Mouse (Mus musculus) brain, embryonic 14.5 days (tissue): ENCODE measurements around the gene Mul1. TPM values are rescaled to one million over a fixed set of nuclear protein-coding genes. Genes with fewer than 3 reads are reported as not detected.

Experiments
- DNase-seq: peaks from one replicate; pipeline ENCODE4 v3.0.0-alpha.2; 2011; ENCODE audit warnings: low read depth
- CTCF ChIP-seq: fragments of 200-500 bp; IDR thresholded peaks from 2 replicates; pipeline ENCODE4 v1.5.1; 2012; ENCODE audit warnings: inconsistent platforms, mild to moderate bottlenecking, moderate library complexity, borderline replicate concordance; ENCODE audit not compliant: insufficient read depth, insufficient read length; ENCODE audit errors: extremely low read depth
- POLR2A ChIP-seq: fragments of 200-500 bp; IDR thresholded peaks from 2 replicates; pipeline ENCODE4 v1.6.1; 2012; ENCODE audit warnings: mild to moderate bottlenecking, inconsistent platforms, borderline replicate concordance; ENCODE audit not compliant: poor library complexity, insufficient read depth, insufficient read length, severe bottlenecking; ENCODE audit errors: extremely low read depth
- polyA plus RNA-seq: library from polyadenylated mRNA; depleted of rRNA; stranded (reverse); fragments of >200 nt; gene quantifications from 2 replicates; pipeline ENCODE4 v1.2.3, GENCODE M21; 2012; rRNA removed

Gene Mul1
- polyA plus RNA-seq, 1 experiment: 19.6 TPM

GRCm38 (mm10) chr4:138467451-138467850 lies 33.0 kb downstream of the Mul1 start:
- TF ChIP-seq POLR2A: no peak
- no peak for TF ChIP-seq CTCF
- DNase-seq: no peak

DNA sequence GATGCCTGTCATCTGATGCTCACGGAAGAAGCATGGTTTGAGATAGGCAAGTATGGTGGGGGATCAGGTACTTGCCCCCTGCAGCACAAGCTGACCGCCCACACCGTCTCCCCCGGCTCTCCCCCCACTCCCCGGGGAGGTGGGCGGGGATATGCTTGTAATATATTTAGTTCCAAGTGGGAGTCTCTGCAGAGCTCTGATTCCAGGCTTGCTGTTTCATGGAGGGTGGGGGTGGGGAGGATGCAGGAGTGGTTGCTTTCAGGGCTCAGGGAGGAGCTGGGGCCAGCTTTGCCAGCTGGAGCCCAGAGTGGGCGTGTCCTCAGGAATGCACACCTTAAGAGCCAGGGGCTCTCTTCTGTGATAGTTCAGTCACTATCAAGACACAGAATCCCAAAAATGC lies 34.6 kb downstream of the Mul1 start:
- TF ChIP-seq CTCF (no peak), POLR2A (no peak)
- DNase-seq: peak; percentile 19

DNA sequence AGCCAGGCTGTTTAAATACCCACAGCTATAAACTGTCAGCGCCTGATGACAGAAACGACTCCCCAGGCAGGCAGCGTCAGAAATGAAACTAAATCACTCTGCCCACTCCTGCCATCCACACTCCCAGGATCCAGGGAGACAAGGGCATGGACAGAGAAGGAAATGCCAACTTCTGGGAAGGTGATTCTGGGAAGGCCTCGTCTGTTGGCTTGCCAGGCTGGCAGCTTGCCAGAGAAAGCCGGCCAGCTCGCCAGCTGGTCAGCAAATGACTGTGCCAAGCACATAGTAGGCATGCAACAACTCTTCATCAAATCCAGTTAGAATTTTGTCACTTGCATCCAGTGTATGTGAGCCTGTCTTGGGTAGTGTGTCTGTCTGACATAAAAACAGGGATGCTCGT lies 36.8 kb downstream of the Mul1 start:
- peak; percentile 19 for DNase-seq
- TF ChIP-seq CTCF: no peak
- TF ChIP-seq POLR2A: no peak

- no peak for DNase-seq
- TF ChIP-seq CTCF (no peak), POLR2A (no peak)
Observed at GRCm38 (mm10) chr4:138479595-138479994, 45.1 kb downstream of the Mul1 start.

DNA sequence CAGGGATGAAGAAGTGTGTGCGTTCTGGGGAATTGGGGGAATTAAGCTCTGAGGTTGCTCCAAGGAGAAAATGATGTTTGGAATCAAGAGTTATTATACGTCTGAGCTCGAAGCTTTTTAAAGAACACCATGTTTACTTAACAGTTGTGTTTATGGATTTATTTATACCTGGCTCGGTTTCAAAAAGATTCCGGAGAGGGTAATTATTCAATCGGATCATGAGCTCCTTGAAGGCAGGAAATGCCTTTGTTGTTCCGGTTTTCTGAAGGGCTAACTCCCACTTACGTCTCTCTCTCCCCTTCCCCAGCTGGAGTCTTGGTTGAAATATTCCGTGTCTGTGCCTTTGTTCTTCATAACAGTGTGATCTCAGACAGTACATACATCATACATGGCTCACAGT lies 46.5 kb downstream of the Mul1 start:
- no peak for DNase-seq

DNA sequence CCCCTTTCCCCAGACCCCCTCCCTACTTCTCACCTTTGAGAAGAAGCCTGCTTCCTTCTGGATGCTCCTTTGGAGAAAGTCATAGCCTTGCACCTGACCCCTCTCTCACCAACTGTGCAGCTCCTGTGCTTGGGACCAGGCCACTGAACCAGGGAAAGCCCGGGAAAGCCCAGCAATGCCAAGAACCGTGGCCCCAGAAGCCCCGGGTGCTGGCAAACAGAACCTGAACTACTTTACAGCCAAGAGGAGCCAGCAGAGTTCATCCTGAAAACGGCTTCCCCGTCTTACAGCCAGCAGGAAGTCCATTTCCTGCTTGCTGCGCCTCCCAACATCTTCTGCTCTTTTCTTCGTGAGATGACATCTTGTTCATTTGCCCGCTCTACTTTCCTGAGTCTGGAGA lies 48.2 kb downstream of the Mul1 start:
- no peak for TF ChIP-seq POLR2A
- no peak for TF ChIP-seq CTCF
- DNase-seq: no peak

More for the DNA sequence above, 46.5 kb downstream of the Mul1 start:
- TF ChIP-seq CTCF: no peak
- no peak for TF ChIP-seq POLR2A

- DNase-seq: peak; percentile 50
- TF ChIP-seq CTCF (no peak), POLR2A (no peak)
Observed at GRCm38 (mm10) chr4:138488241-138488640, 53.8 kb downstream of the Mul1 start.

GRCm38 (mm10) chr4:138491088-138491487 lies 56.6 kb downstream of the Mul1 start:
- TF ChIP-seq POLR2A (no peak), CTCF (no peak)
- peak; percentile 29 for DNase-seq

Other genes starting within 250 kb of the Mul1 start
- gene Hp1bp3, start 218.4 kb upstream of the Mul1 start, polyA plus RNA-seq: 197 and 200 TPM in 2 replicates
- 19.3 and 22.5 TPM in 2 replicates for gene Sh2d5, start 184.3 kb upstream of the Mul1 start, polyA plus RNA-seq
- 2.1 and 3.9 TPM in 2 replicates for gene Kif17, start 184.2 kb upstream of the Mul1 start, polyA plus RNA-seq
- gene Ddost, start 129.9 kb upstream of the Mul1 start, polyA plus RNA-seq: 152 and 167 TPM in 2 replicates
- 87.9 and 92.7 TPM in 2 replicates for gene Pink1, start 108.4 kb upstream of the Mul1 start, polyA plus RNA-seq
- 1.9 and 3.2 TPM in 2 replicates for gene Cda, start 66.7 kb upstream of the Mul1 start, polyA plus RNA-seq
- gene Fam43b, start 38.1 kb upstream of the Mul1 start, polyA plus RNA-seq: 2.9 and 4.3 TPM in 2 replicates
- gene Camk2n1, start 19.6 kb downstream of the Mul1 start, polyA plus RNA-seq: 28.3 and 37.4 TPM in 2 replicates
- gene Vwa5b1, start 201.2 kb downstream of the Mul1 start, polyA plus RNA-seq: 0.69 and 2.0 TPM in 2 replicates